Mouse (Mus musculus) bone marrow macrophage, adult 2 months (primary cell): ENCODE results near the gene Hs2st1.

Source experiments
- CTCF ChIP-seq: IDR thresholded peaks from 2 replicates; pipeline ENCODE4 v1.5.1; 2012; ENCODE audit warnings: low read depth, mild to moderate bottlenecking, low read length, moderate library complexity
- POLR2A ChIP-seq: IDR thresholded peaks from 2 replicates; pipeline ENCODE4 v1.6.1; 2012; ENCODE audit warnings: mild to moderate bottlenecking, low read depth, low read length, borderline replicate concordance

GRCm38 (mm10) chr3:144508342-144508741 is 61.6 kb downstream of the Hs2st1 start:
- TF ChIP-seq CTCF (no peak), POLR2A (no peak)
